Mouse (Mus musculus): ENCODE measurements around the gene D17H6S53E. TPM values are rescaled to one million over a fixed set of nuclear protein-coding genes. Genes with fewer than 3 reads are reported as not detected.

Gene D17H6S53E
- polyA plus RNA-seq, 1 experiment from 2014 or later = 8.7 TPM

DNA sequence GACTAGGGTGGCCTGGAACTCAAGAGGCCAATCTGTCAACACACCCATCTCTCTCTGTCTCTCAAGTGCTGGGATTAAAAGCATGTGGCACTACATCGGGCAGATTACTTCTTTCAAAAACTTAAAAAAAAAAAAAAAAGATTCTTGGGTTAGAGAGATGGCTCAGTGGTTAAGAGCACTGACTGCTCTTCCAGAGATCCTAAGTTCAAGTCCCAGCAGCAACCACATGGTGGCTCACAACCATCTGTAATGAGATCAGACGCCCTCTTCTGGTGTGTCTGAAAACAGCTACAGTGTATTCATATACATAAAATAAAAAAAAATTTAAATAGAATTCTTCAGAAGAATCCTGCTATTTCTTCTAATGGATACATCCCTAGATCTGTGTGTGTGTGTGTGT, 38.0 kb upstream of the D17H6S53E start:
- no peak overlapping the region for H3K9ac ChIP-seq
- 34% methylated on average over 2 of the region's 2 CpGs for WGBS
- no peak overlapping the region for H3K27ac ChIP-seq (replicated peaks)
- H3K4me3 ChIP-seq = no peak overlapping the region
- no peak for ATAC-seq (ENCODE audit: extremely low read depth, insufficient number of reproducible peaks, low FRiP score, low TSS enrichment)
- H3K36me3 ChIP-seq = peaks cover 25% of the 10 kb centered on the region
- H3K4me2 ChIP-seq = no peak overlapping the region
- peaks cover 22% of the 10 kb centered on the region for H3K4me1 ChIP-seq
- H3K9me3 ChIP-seq = no peaks in the 10 kb centered on the region
- peaks cover 6% of the 10 kb centered on the region for H3K27me3 ChIP-seq (replicated peaks)

- WGBS = 4% methylated on average over 52 of the region's 67 CpGs
- Histone ChIP-seq H3K9ac (peak within 1 kb of the TSS; percentile 87), H3K4me3 (peak within 1 kb of the TSS; percentile 73), H3K27me3 (replicated peaks) (no peaks in the 10 kb centered on the region), H3K4me1 (peaks cover 22% of the 10 kb centered on the region), H3K4me2 (peak within 1 kb of the TSS; percentile 83), H3K36me3 (peaks cover 34% of the 10 kb centered on the region), H3K9me3 (no peaks in the 10 kb centered on the region), H3K27ac (replicated peaks) (peak within 1 kb of the TSS; percentile 92)
- peak; percentile 96 for ATAC-seq (ENCODE audit: extremely low read depth, insufficient number of reproducible peaks, low FRiP score, low TSS enrichment)
Observed at GRCm38 (mm10) chr17:35088825-35089644, 37.1 kb upstream of the D17H6S53E start, which contains the start of gene Abhd16a. TSS of gene Abhd16a (plus strand) at chr17:35089263.

- peak overlapping the region; percentile 73 for H3K4me3 ChIP-seq
- H3K4me1 ChIP-seq = peaks cover 27% of the 10 kb centered on the region
- 0 out of 2 replicates have a peak overlapping the region, but pooled peaks have one; percentile 92 for H3K27ac ChIP-seq (replicated peaks)
- H3K36me3 ChIP-seq = peaks cover 47% of the 10 kb centered on the region
- 55% methylated on average over 8 of the region's 8 CpGs for WGBS
- peak overlapping the region; percentile 87 for H3K9ac ChIP-seq
- no peaks in the 10 kb centered on the region for H3K9me3 ChIP-seq
- peak overlapping the region; percentile 83 for H3K4me2 ChIP-seq
- no peaks in the 10 kb centered on the region for H3K27me3 ChIP-seq (replicated peaks)
- ATAC-seq (ENCODE audit: extremely low read depth, insufficient number of reproducible peaks, low FRiP score, low TSS enrichment) = no peak
Observed at GRCm38 (mm10) chr17:35090166-35090932, 35.8 kb upstream of the D17H6S53E start.

DNA sequence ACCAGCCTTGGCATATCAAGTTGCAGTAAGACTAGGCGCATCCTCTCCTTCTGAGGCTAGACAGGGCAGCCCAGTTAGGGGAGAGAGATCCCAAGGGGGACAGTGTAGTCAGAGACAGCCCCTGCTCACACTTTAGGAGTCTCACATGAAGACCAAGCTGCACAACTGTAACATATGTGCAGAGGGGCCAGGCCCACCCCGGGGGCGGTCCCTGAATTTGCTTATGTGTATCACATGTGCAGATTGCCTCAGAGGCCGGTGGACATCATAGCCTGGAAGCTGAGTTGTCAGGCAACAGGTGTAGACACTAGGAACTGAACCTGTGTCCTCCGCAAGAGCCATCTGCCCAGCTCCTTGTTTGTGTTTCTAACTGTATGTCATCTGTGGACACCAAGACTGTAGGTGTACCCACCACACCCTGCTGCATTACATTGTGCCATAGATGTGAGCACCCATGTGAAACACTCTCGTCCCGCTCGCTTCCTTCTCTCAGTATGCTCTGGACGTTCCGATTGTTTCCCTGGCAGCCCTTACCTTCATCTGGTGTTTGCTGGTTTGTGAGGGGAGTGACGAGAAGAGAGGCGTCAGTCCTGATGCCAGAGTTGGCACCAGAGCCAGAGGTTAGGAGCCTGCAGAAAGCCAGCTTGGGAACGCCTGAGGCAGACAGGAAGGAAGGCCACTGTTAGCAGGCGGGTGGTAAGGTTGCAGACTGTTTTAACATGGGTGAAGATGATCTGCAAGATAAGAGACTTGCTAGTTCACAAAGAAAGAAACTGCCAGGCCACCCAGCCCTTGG, 33.6 kb upstream of the D17H6S53E start:
- H3K4me2 ChIP-seq = no peak overlapping the region
- H3K4me3 ChIP-seq = no peak overlapping the region
- H3K27me3 ChIP-seq (replicated peaks) = no peaks in the 10 kb centered on the region
- H3K9ac ChIP-seq = no peak overlapping the region
- peaks cover 24% of the 10 kb centered on the region for H3K4me1 ChIP-seq
- WGBS = 84% methylated on average over 14 of the region's 14 CpGs
- H3K27ac ChIP-seq (replicated peaks) = no peak overlapping the region
- H3K36me3 ChIP-seq = peaks cover 69% of the 10 kb centered on the region
- no peaks in the 10 kb centered on the region for H3K9me3 ChIP-seq
- no peak for ATAC-seq (ENCODE audit: extremely low read depth, insufficient number of reproducible peaks, low FRiP score, low TSS enrichment)

GRCm38 (mm10) chr17:35094475-35095365, 31.5 kb upstream of the D17H6S53E start:
- Histone ChIP-seq H3K4me2 (no peak overlapping the region), H3K27me3 (replicated peaks) (no peaks in the 10 kb centered on the region), H3K9ac (0 out of 2 replicates have a peak overlapping the region, but pooled peaks have one; percentile 19), H3K27ac (replicated peaks) (no peak overlapping the region), H3K36me3 (peaks cover 90% of the 10 kb centered on the region), H3K4me3 (no peak overlapping the region), H3K9me3 (no peaks in the 10 kb centered on the region), H3K4me1 (peaks cover 19% of the 10 kb centered on the region)
- no peak for ATAC-seq (ENCODE audit: extremely low read depth, insufficient number of reproducible peaks, low FRiP score, low TSS enrichment)
- 75% methylated on average over 15 of the region's 15 CpGs for WGBS

GRCm38 (mm10) chr17:35096597-35096996, 29.6 kb upstream of the D17H6S53E start:
- H3K27ac ChIP-seq (replicated peaks) = no peak overlapping the region
- H3K36me3 ChIP-seq = peaks cover 98% of the 10 kb centered on the region
- no peak overlapping the region; the same call in 1 of the 2 replicates for H3K4me2 ChIP-seq
- H3K27me3 ChIP-seq (replicated peaks) = no peaks in the 10 kb centered on the region
- H3K4me3 ChIP-seq = no peak overlapping the region
- peak overlapping the region; percentile 55 for H3K9ac ChIP-seq
- no peaks in the 10 kb centered on the region for H3K9me3 ChIP-seq
- no peak for ATAC-seq (ENCODE audit: extremely low read depth, insufficient number of reproducible peaks, low FRiP score, low TSS enrichment)
- H3K4me1 ChIP-seq = peaks cover 7% of the 10 kb centered on the region
- WGBS = 87% methylated on average over 12 of the region's 12 CpGs

GRCm38 (mm10) chr17:35097164-35097655, 29.0 kb upstream of the D17H6S53E start:
- Histone ChIP-seq H3K27me3 (replicated peaks) (no peaks in the 10 kb centered on the region), H3K9me3 (no peaks in the 10 kb centered on the region), H3K27ac (replicated peaks) (no peak overlapping the region), H3K4me3 (no peak overlapping the region), H3K4me2 (no peak overlapping the region), H3K4me1 (peaks cover 12% of the 10 kb centered on the region), H3K9ac (no peak overlapping the region), H3K36me3 (peaks cover 99% of the 10 kb centered on the region)
- no peak for ATAC-seq (ENCODE audit: extremely low read depth, insufficient number of reproducible peaks, low FRiP score, low TSS enrichment)
- 83% methylated on average over 12 of the region's 12 CpGs for WGBS

- no peak for ATAC-seq (ENCODE audit: extremely low read depth, insufficient number of reproducible peaks, low FRiP score, low TSS enrichment)
- H3K4me1 ChIP-seq = peaks cover 21% of the 10 kb centered on the region
- peaks cover 86% of the 10 kb centered on the region for H3K36me3 ChIP-seq
- 0 out of 2 replicates have a peak overlapping the region, but pooled peaks have one; percentile 19 for H3K9ac ChIP-seq
- no peaks in the 10 kb centered on the region for H3K27me3 ChIP-seq (replicated peaks)
- H3K9me3 ChIP-seq = no peaks in the 10 kb centered on the region
- H3K4me2 ChIP-seq = no peak overlapping the region
- no peak overlapping the region for H3K27ac ChIP-seq (replicated peaks)
- WGBS = 51% methylated on average over 10 of the region's 10 CpGs
- H3K4me3 ChIP-seq = no peak overlapping the region
Observed at GRCm38 (mm10) chr17:35100196-35100765, 25.9 kb upstream of the D17H6S53E start.

DNA sequence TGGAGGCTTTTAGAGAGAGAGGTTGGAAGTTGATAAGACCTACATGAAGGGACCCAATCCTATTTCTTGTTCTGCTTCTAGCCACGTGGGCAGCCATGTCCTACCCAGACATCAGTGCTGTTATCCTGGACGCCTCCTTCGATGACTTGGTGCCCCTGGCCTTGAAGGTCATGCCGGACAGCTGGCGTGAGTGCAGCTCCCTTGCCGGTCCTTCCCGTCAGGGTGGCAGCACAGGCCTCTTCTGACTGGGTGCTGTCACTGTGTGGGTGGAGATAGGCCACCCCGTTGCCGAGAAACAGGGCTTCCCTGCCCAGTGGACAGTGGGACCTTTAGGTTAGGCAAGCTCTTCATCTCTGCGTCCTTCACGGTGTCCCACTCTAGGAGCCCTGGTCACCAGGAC, 25.0 kb upstream of the D17H6S53E start:
- Histone ChIP-seq H3K9ac (no peak overlapping the region), H3K4me3 (no peak overlapping the region), H3K4me1 (peaks cover 28% of the 10 kb centered on the region), H3K4me2 (no peak overlapping the region), H3K27me3 (replicated peaks) (no peaks in the 10 kb centered on the region), H3K27ac (replicated peaks) (0 out of 2 replicates have a peak overlapping the region, but pooled peaks have one; percentile 13), H3K36me3 (peaks cover 77% of the 10 kb centered on the region), H3K9me3 (no peaks in the 10 kb centered on the region)
- WGBS = 83% methylated on average over 11 of the region's 11 CpGs
- no peak for ATAC-seq (ENCODE audit: extremely low read depth, insufficient number of reproducible peaks, low FRiP score, low TSS enrichment)

- Histone ChIP-seq H3K9ac (peak overlapping the region; percentile 29), H3K27me3 (replicated peaks) (no peaks in the 10 kb centered on the region), H3K9me3 (no peaks in the 10 kb centered on the region), H3K27ac (replicated peaks) (peak overlapping the region; percentile 13; the same call in 1 of the 2 replicates), H3K4me1 (peaks cover 30% of the 10 kb centered on the region), H3K4me2 (no peak overlapping the region), H3K36me3 (peaks cover 66% of the 10 kb centered on the region), H3K4me3 (no peak overlapping the region)
- WGBS = 72% methylated on average over 8 of the region's 8 CpGs
- ATAC-seq (ENCODE audit: extremely low read depth, insufficient number of reproducible peaks, low FRiP score, low TSS enrichment) = no peak
Observed at GRCm38 (mm10) chr17:35102299-35102698, 23.9 kb upstream of the D17H6S53E start.
